Mouse (Mus musculus) limb, embryonic 12.5 days (tissue): ENCODE data around the gene Drp2. TPM values are rescaled to one million over a fixed set of nuclear protein-coding genes. Genes with fewer than 3 reads are reported as not detected.

ENCODE experiments used
- ATAC-seq: fragments of 200-750 bp; cut with Nextera tagmentation; 2 replicates; pipeline ENCODE4 v1.8.0; 2017; ENCODE audit warnings: low read depth, moderate TSS enrichment; ENCODE audit not compliant: insufficient number of reproducible peaks, insufficient read depth, low FRiP score, low TSS enrichment
- H3K27ac ChIP-seq: fragments of 300-500 bp; sonication (generic); 2 replicates; pipeline ENCODE4 v1.5.1; 2016; ENCODE audit warnings: mild to moderate bottlenecking, moderate library complexity
- H3K27me3 ChIP-seq: fragments of 300-500 bp; sonication (generic); 2 replicates; pipeline ENCODE4 v1.6.1; 2016; ENCODE audit warnings: mild to moderate bottlenecking, moderate library complexity
- H3K36me3 ChIP-seq: fragments of 300-500 bp; sonication (generic); 2 replicates; pipeline ENCODE4 v1.6.1; 2016; ENCODE audit warnings: mild to moderate bottlenecking, moderate library complexity
- H3K4me1 ChIP-seq: fragments of 300-500 bp; sonication (generic); replicated peaks from 2 replicates; pipeline ENCODE4 v1.6.1; 2016
- H3K4me2 ChIP-seq: fragments of 300-500 bp; sonication (generic); 2 replicates; pipeline ENCODE4 v1.6.1; 2016; ENCODE audit warnings: mild to moderate bottlenecking, moderate library complexity
- H3K4me3 ChIP-seq: fragments of 300-500 bp; sonication (generic); replicated peaks from 2 replicates; pipeline ENCODE4 v1.5.1; 2016; ENCODE audit warnings: mild to moderate bottlenecking
- H3K9ac ChIP-seq: fragments of 300-500 bp; sonication (generic); replicated peaks from 2 replicates; pipeline ENCODE4 v1.6.1; 2016; ENCODE audit warnings: mild to moderate bottlenecking, moderate library complexity
- H3K9me3 ChIP-seq: fragments of 300-500 bp; sonication (generic); 2 replicates; pipeline ENCODE4 v1.6.1; 2016; ENCODE audit warnings: mild to moderate bottlenecking, moderate library complexity
- WGBS: fragments of 180-500 bp; shearing (Covaris S2); methylation state at CpG from one replicate; pipeline ENCODE4 v1.1.7; 2016; 5-methylcytosine and 5-hydroxymethylcytosine counted together
- polyA plus RNA-seq: library from polyadenylated mRNA; unstranded; fragments of >200 nt; fragmentation: Nextera tagmentation; extraction: Ambion mirVana; gene quantifications from 2 replicates; pipeline ENCODE4 v1.2.1, GENCODE M21; 2016

Drp2 gene
- polyA plus RNA-seq, 1 experiment from 2014 or later: 3.3 TPM

DNA sequence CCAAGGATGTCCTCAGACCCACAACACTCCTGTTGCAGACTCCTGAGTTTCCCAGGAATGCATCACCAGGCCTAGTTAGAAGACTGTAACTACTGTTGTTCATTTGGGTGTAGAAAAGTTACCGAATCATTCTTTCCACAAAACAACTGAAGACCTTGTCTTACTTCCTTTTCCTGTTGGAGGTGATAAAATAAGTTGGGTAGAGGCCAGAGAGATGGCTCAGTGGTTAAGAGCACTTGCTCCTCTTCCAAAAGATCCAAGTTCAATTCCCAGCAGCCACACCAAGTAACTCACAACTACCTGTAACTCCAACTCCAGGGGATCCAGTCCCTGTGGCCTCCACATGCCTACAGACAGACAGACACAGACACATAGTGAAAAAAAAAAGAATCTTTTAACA, 7.7 kb downstream of the Drp2 start:
- H3K36me3 ChIP-seq: no peaks in the 10 kb centered on the region

DNA sequence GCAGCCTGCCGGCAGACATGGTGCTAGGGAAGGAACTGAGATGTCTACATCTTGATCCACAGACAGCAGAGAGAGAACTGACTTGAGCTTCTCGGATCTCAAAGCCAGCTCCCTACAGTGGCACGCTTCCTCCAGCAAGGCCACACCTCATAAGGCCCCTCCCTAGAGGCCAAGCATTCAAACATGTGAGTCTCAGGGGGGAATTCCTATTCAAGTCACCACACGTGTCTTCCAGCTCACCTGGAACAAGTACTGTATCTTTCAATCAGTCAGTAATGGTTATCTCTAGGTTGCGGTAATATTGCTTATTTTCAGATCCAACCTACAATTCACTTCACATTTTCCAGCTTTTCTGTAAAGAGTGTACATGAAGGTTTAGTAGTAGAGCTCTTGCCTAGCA, 15.7 kb downstream of the Drp2 start:
- Histone ChIP-seq H3K4me2 (no peak overlapping the region), H3K9me3 (no peaks in the 10 kb centered on the region)
- 83% methylated on average over 5 of the region's 5 CpGs for WGBS

More for the DNA sequence above, 7.7 kb downstream of the Drp2 start:
- Histone ChIP-seq H3K27ac (no peak overlapping the region), H3K9me3 (no peaks in the 10 kb centered on the region), H3K4me1 (no peaks in the 10 kb centered on the region), H3K4me3 (no peak overlapping the region), H3K27me3 (peaks cover 3% of the 10 kb centered on the region), H3K9ac (no peak overlapping the region), H3K4me2 (no peak overlapping the region)
- 100% methylated on average over 1 of the region's 1 CpGs for WGBS
- no peak for ATAC-seq

DNA sequence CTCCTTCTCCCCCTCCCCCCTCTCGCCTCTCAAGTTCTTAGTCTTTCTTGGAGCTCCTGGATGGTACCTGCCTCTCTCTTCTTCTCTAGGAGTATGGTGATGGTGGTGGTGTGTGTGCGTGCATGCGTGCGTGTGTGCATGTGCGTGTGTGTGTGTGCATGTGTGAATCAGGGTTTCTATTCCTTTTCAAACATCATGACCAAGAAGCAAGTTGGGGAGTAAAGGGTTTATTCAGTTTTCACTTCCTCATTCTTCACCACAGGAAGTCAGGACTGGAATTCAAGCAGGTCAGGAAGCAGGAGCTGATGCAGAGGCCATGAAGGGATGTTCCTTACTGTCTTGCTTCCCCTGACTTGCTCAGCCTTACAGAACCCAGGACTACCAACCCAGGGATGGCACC, 19.9 kb downstream of the Drp2 start:
- H3K9me3 ChIP-seq: no peaks in the 10 kb centered on the region
- no peak overlapping the region for H3K9ac ChIP-seq
- H3K27me3 ChIP-seq: peaks cover 13% of the 10 kb centered on the region
- 88% methylated on average over 5 of the region's 5 CpGs for WGBS
- H3K4me1 ChIP-seq: no peaks in the 10 kb centered on the region
- no peak overlapping the region for H3K4me3 ChIP-seq
- ATAC-seq: no peak
- no peak overlapping the region for H3K4me2 ChIP-seq
- no peak overlapping the region for H3K27ac ChIP-seq
- no peaks in the 10 kb centered on the region for H3K36me3 ChIP-seq

More for the DNA sequence above, 15.7 kb downstream of the Drp2 start:
- H3K36me3 ChIP-seq: no peaks in the 10 kb centered on the region
- no peak overlapping the region for H3K4me3 ChIP-seq
- no peak for ATAC-seq
- H3K27ac ChIP-seq: no peak overlapping the region
- H3K9ac ChIP-seq: no peak overlapping the region
- H3K4me1 ChIP-seq: no peaks in the 10 kb centered on the region
- no peaks in the 10 kb centered on the region; the same call in 1 of the 2 replicates for H3K27me3 ChIP-seq

DNA sequence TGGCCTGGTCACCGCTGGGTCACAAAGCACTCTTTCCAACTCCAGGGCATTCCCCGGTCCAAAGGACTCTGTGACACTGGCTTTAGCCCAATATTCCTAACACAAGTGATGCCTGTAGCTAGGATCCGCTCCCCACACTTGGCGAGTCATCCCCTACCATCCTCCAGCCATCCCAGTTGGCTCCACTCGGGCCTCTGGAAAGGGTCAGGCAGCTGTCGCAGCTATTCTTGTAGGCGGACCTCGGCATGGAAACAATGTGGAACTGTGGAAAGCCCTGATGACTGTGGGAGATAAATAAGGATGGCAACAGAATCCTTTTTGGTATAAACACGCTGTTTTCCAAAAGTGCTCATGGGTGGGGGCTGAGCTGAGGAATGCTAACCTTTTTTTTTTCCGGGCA, 21.4 kb downstream of the Drp2 start:
- H3K27me3 ChIP-seq: peaks cover 13% of the 10 kb centered on the region
- H3K4me1 ChIP-seq: no peaks in the 10 kb centered on the region
- no peak overlapping the region for H3K4me2 ChIP-seq
- no peak overlapping the region for H3K27ac ChIP-seq
- no peaks in the 10 kb centered on the region for H3K36me3 ChIP-seq
- no peak overlapping the region for H3K4me3 ChIP-seq
- WGBS: 86% methylated on average over 10 of the region's 10 CpGs
- H3K9ac ChIP-seq: no peak overlapping the region
- no peaks in the 10 kb centered on the region for H3K9me3 ChIP-seq
- no peak for ATAC-seq

DNA sequence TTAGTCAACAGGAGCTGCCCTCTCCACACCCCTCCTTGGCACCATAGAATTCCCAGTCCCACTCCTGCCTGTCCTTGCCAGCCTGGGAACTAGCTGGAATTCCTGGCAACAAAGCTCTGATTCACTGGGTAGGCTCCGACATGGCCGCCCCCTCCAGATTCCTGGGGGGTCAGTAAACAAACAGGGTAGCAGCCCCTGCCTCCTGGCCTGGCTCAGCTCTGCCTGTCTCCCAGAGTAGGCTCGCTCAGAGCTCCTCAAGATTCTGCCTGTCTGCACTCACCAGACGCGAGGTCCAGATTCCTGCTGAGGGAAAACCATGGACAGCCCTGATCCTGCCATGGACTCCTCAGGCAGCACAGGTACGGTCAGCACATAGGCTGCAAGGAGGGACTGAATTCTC, 22.5 kb downstream of the Drp2 start:
- Histone ChIP-seq H3K27ac (no peak overlapping the region), H3K9ac (no peak overlapping the region), H3K4me1 (no peaks in the 10 kb centered on the region), H3K4me2 (no peak overlapping the region), H3K9me3 (no peaks in the 10 kb centered on the region), H3K27me3 (peaks cover 13% of the 10 kb centered on the region), H3K36me3 (no peaks in the 10 kb centered on the region), H3K4me3 (no peak overlapping the region)
- 59% methylated on average over 6 of the region's 6 CpGs for WGBS
- no peak for ATAC-seq

DNA sequence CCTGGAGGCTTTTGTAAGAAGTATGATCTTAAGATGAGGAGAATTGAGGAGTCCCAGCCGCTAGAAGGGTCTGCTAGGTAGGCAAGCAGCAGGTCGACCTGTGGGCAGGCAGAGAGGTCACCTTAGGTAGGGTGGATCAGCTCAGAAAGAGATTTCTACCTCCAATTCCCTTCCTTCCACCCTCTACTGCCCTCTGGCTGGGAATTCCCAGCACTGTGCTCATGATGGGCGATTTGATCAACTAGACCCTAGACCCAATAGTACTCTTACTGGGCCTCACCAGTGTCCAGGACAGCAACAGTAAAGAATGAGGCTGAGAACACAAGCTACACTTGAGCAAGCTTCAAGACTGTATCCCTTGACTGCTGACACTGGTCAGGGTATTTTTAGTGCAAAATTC, 23.0 kb downstream of the Drp2 start:
- Histone ChIP-seq H3K4me3 (no peak overlapping the region), H3K4me2 (no peak overlapping the region), H3K9ac (no peak overlapping the region), H3K9me3 (no peaks in the 10 kb centered on the region), H3K4me1 (no peaks in the 10 kb centered on the region), H3K36me3 (no peaks in the 10 kb centered on the region), H3K27me3 (peaks cover 13% of the 10 kb centered on the region), H3K27ac (no peak overlapping the region)
- WGBS: 68% methylated on average over 3 of the region's 3 CpGs
- no peak for ATAC-seq

DNA sequence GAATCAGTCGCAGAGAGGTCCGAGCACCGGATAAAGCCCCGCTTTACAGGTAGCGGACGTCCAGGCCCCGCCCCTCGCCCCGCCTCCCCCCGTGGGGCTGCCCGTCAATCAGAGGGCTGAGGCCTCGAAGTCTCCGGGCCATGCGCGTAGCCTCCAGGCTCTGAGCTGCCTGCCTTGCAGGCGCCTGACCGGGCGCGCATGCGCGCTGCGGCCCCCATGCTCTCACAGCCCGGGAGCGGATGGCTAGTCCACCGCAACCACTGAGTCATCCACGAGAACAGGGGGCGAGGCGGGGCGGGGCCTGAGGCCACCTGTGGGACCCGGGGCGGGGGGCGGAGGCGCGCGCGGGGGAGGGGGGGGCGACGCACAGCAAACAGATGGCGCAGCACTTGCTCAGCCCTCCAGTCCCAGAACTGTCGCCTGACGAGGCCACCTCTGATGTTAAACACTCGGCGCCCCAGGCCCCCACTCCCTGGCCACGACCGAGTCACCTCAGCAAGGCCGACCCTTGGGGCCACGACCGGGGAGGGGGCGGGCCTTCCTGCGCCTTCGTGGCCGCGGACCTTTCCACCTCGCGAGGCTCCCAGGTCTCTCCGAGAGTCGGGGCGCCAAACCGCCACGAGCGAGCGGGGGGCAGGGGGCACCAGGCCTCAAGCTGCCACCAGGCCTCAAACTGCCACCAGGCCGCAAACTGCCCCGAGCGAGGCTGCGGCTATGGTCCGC, 70.8 kb downstream of the Drp2 start:
- Histone ChIP-seq H3K4me3 (no peak overlapping the region), H3K36me3 (no peaks in the 10 kb centered on the region), H3K4me2 (peak overlapping the region; percentile 24; the same call in 1 of the 2 replicates), H3K4me1 (no peaks in the 10 kb centered on the region), H3K9ac (no peak overlapping the region), H3K9me3 (peaks cover 19% of the 10 kb centered on the region), H3K27me3 (no peaks in the 10 kb centered on the region), H3K27ac (no peak overlapping the region)
- 72% methylated on average over 57 of the region's 67 CpGs for WGBS
- 0 out of 2 replicates have a peak, but pooled peaks have one; percentile 42 for ATAC-seq

DNA sequence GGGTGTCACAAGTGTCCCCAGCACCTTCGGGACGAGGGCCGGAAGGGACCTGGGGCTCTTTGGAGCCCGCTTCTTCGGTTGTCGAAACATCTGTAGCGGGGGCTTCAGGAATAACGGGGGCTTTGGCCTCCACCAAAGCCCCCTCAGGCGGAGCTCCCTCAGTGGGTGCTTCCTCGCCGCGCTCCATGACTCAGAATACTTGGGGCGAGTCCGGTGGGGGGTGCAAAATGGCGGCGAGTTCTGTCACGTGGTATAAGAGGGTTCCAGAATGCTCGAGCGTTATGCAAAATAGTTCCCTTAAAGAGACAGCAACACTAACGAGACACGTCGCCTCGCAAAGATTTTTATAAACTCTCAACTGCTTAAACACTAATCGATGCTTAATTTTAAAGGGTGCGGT, 71.9 kb downstream of the Drp2 start, which contains the start of gene Taf7l:
Gene Taf7l, minus strand, starts transcription at position 201 of the 400 bp plus-strand sequence.
- 0 out of 2 replicates have a peak within 1 kb of the TSS, but pooled peaks have one; percentile 24 for H3K4me2 ChIP-seq
- no peak for ATAC-seq

DNA sequence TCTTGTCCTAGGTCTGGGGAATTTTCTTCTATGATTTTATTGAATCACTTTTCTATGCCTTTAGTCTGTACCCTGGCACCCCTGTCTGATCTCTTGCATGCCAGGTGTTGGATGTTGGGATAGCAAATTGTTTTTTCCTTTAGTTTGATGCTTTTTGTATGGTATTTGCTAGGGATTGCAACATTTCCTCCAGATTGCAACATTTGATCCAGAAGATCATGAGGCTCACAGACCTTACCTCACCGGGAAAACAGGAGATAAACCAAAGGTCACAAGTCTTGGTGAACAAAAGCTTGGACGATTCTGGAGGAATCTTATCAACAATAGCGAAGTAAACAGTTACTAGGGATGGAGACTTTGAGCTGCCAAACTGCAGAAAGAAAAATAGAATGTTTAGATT, 77.4 kb downstream of the Drp2 start:
- Histone ChIP-seq H3K9me3 (no peaks in the 10 kb centered on the region), H3K36me3 (no peaks in the 10 kb centered on the region), H3K4me3 (no peak overlapping the region), H3K9ac (no peak overlapping the region), H3K27me3 (no peaks in the 10 kb centered on the region), H3K4me2 (no peak overlapping the region), H3K4me1 (no peaks in the 10 kb centered on the region), H3K27ac (no peak overlapping the region)
- WGBS: 65% methylated on average over 3 of the region's 3 CpGs
- ATAC-seq: no peak

More for the DNA sequence above, 71.9 kb downstream of the Drp2 start, which contains the start of gene Taf7l:
- Histone ChIP-seq H3K4me3 (no peak within 1 kb of the TSS), H3K27me3 (no peaks in the 10 kb centered on the region), H3K9me3 (peaks cover 19% of the 10 kb centered on the region), H3K9ac (no peak within 1 kb of the TSS), H3K27ac (no peak within 1 kb of the TSS), H3K4me1 (no peaks in the 10 kb centered on the region), H3K36me3 (no peaks in the 10 kb centered on the region)
- WGBS: 86% methylated on average over 25 of the region's 25 CpGs

DNA sequence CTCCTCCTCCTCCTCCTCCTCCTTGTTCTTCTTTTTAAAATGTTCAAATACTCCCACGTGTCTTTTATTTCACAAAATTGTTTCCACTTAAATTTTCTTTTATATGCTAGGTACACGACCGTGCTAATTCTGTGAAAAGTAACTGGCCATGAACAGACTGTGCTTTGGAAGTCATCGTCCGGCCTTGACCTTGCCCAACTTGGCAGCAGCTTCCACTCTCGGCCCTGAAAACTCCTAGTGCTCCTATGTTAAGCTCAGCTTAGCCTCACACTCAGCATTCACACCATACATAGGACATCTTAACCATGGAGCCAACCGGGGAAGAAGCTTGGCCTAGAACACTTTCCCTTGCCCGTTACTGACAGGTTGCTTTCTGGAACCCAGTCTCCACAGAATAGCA, 96.3 kb downstream of the Drp2 start:
- no peaks in the 10 kb centered on the region for H3K27me3 ChIP-seq
- no peaks in the 10 kb centered on the region for H3K36me3 ChIP-seq
- H3K9me3 ChIP-seq: no peaks in the 10 kb centered on the region
- WGBS: 81% methylated on average over 8 of the region's 8 CpGs
- H3K4me1 ChIP-seq: no peaks in the 10 kb centered on the region
- no peak for ATAC-seq
- H3K4me3 ChIP-seq: no peak overlapping the region
- H3K9ac ChIP-seq: no peak overlapping the region
- H3K4me2 ChIP-seq: no peak overlapping the region
- H3K27ac ChIP-seq: no peak overlapping the region
